Mouse (Mus musculus) stomach, embryonic 16.5 days (tissue): Measurements from ENCODE around the gene Ptch2. TPM values are rescaled to one million over a fixed set of nuclear protein-coding genes. Genes with fewer than 3 reads are reported as not detected.

Experiments
- ATAC-seq: fragments of 200-750 bp; cut with Nextera tagmentation; 2 replicates; pipeline ENCODE4 v1.8.0; 2017; ENCODE audit warnings: moderate number of reproducible peaks, moderate TSS enrichment; ENCODE audit not compliant: insufficient read depth, low FRiP score
- H3K27ac ChIP-seq: fragments of 300-500 bp; sonication (generic); 2 replicates; pipeline ENCODE4 v1.5.1; 2014; ENCODE audit warnings: low read length
- H3K27me3 ChIP-seq: fragments of 300-500 bp; sonication (generic); 2 replicates; pipeline ENCODE4 v1.6.1; 2014; ENCODE audit warnings: low read length, control low read depth, mixed read lengths; ENCODE audit not compliant: control insufficient read depth, insufficient read depth
- H3K36me3 ChIP-seq: fragments of 300-500 bp; sonication (generic); 2 replicates; pipeline ENCODE4 v1.6.1; 2014; ENCODE audit warnings: low read length; ENCODE audit not compliant: control insufficient read depth, insufficient read depth
- H3K4me1 ChIP-seq: fragments of 300-500 bp; sonication (generic); 2 replicates; pipeline ENCODE4 v1.6.1; 2014; ENCODE audit warnings: low read length, control low read depth, mixed read lengths; ENCODE audit not compliant: control insufficient read depth, insufficient read depth
- H3K4me2 ChIP-seq: fragments of 300-500 bp; sonication (generic); 2 replicates; pipeline ENCODE4 v1.6.1; 2014; ENCODE audit warnings: low read depth, low read length, mixed read lengths
- H3K4me3 ChIP-seq: fragments of 300-500 bp; sonication (generic); replicated peaks from 2 replicates; pipeline ENCODE4 v1.5.1; 2014; ENCODE audit warnings: mild to moderate bottlenecking, low read length
- H3K9ac ChIP-seq: fragments of 300-500 bp; sonication (generic); 2 replicates; pipeline ENCODE4 v1.6.1; 2014; ENCODE audit warnings: low read length
- H3K9me3 ChIP-seq: fragments of 300-500 bp; sonication (generic); replicated peaks from 2 replicates; pipeline ENCODE4 v1.6.1; 2016; ENCODE audit warnings: low read length, control low read depth; ENCODE audit not compliant: control insufficient read depth
- WGBS: fragments of 180-500 bp; shearing (Covaris S2); extraction: QIAGEN DNeasy Blood & Tissue Kit; methylation state at CpG from one replicate; pipeline ENCODE4 v1.1.7; 2014; 5-methylcytosine and 5-hydroxymethylcytosine counted together
- polyA plus RNA-seq: library from polyadenylated mRNA; unstranded; fragments of >200 nt; fragmentation: Nextera tagmentation; extraction: Ambion mirVana; gene quantifications from 2 replicates; pipeline ENCODE4 v1.2.1, GENCODE M21; 2015

Gene Ptch2
- polyA plus RNA-seq, 1 experiment from 2014 or later = 7.0 TPM

- Histone ChIP-seq H3K27ac (peak overlapping the region; percentile 80; the same call in 1 of the 2 replicates), H3K4me2 (peak overlapping the region; percentile 67), H3K9me3 (no peaks in the 10 kb centered on the region), H3K4me3 (peak overlapping the region; percentile 61), H3K27me3 (no peaks in the 10 kb centered on the region), H3K4me1 (peaks cover 12% of the 10 kb centered on the region; the same call in 1 of the 2 replicates), H3K9ac (peak overlapping the region; percentile 74), H3K36me3 (no peaks in the 10 kb centered on the region)
- no peak for ATAC-seq
- WGBS = 11% methylated on average over 5 of the region's 5 CpGs
Measured at GRCm38 (mm10) chr4:117096666-117097065, 791 bp downstream of the Ptch2 start.

GRCm38 (mm10) chr4:117097969-117098763 is 2.3 kb downstream of the Ptch2 start:
- peak; percentile 55; the same call in 1 of the 2 replicates for ATAC-seq
- peak overlapping the region; percentile 61; the same call in 1 of the 2 replicates for H3K4me3 ChIP-seq

GRCm38 (mm10) chr4:117098764-117099036 is 2.8 kb downstream of the Ptch2 start:
- Histone ChIP-seq H3K4me3 (no peak overlapping the region), H3K36me3 (no peaks in the 10 kb centered on the region), H3K9me3 (no peaks in the 10 kb centered on the region), H3K4me2 (peak overlapping the region; percentile 67; the same call in 1 of the 2 replicates), H3K9ac (no peak overlapping the region), H3K4me1 (peaks cover 12% of the 10 kb centered on the region; the same call in 1 of the 2 replicates), H3K27ac (peak overlapping the region; percentile 67), H3K27me3 (no peaks in the 10 kb centered on the region)
- ATAC-seq = no peak
- 48% methylated on average over 2 of the region's 2 CpGs for WGBS

More at GRCm38 (mm10) chr4:117097969-117098763, 2.3 kb downstream of the Ptch2 start:
- no peak overlapping the region for H3K9ac ChIP-seq
- H3K36me3 ChIP-seq = no peaks in the 10 kb centered on the region
- no peaks in the 10 kb centered on the region for H3K27me3 ChIP-seq
- peaks cover 12% of the 10 kb centered on the region; the same call in 1 of the 2 replicates for H3K4me1 ChIP-seq
- H3K9me3 ChIP-seq = no peaks in the 10 kb centered on the region
- peak overlapping the region; percentile 67 for H3K27ac ChIP-seq
- peak overlapping the region; percentile 67 for H3K4me2 ChIP-seq
- WGBS = 45% methylated on average over 8 of the region's 8 CpGs

GRCm38 (mm10) chr4:117100036-117100435 is 4.2 kb downstream of the Ptch2 start:
- Histone ChIP-seq H3K27ac (no peak overlapping the region), H3K4me2 (no peak overlapping the region), H3K9ac (no peak overlapping the region), H3K36me3 (no peaks in the 10 kb centered on the region), H3K4me3 (no peak overlapping the region), H3K4me1 (peaks cover 8% of the 10 kb centered on the region; the same call in 1 of the 2 replicates), H3K27me3 (no peaks in the 10 kb centered on the region), H3K9me3 (no peaks in the 10 kb centered on the region)
- WGBS = 79% methylated on average over 4 of the region's 4 CpGs
- no peak for ATAC-seq

GRCm38 (mm10) chr4:117101218-117101617 is 5.3 kb downstream of the Ptch2 start:
- H3K27me3 ChIP-seq = no peaks in the 10 kb centered on the region
- 48% methylated on average over 7 of the region's 7 CpGs for WGBS

GRCm38 (mm10) chr4:117104672-117105071 is 8.8 kb downstream of the Ptch2 start:
- no peaks in the 10 kb centered on the region for H3K4me1 ChIP-seq
- H3K4me2 ChIP-seq = no peak overlapping the region
- WGBS = 82% methylated on average over 10 of the region's 10 CpGs
- no peak overlapping the region for H3K9ac ChIP-seq
- H3K4me3 ChIP-seq = no peak overlapping the region
- H3K27me3 ChIP-seq = no peaks in the 10 kb centered on the region
- no peak overlapping the region for H3K27ac ChIP-seq
- H3K9me3 ChIP-seq = no peaks in the 10 kb centered on the region
- H3K36me3 ChIP-seq = peaks cover 3% of the 10 kb centered on the region; the same call in 1 of the 2 replicates
- no peak for ATAC-seq

More at GRCm38 (mm10) chr4:117101218-117101617, 5.3 kb downstream of the Ptch2 start:
- peaks cover 7% of the 10 kb centered on the region; the same call in 1 of the 2 replicates for H3K4me1 ChIP-seq
- no peaks in the 10 kb centered on the region for H3K9me3 ChIP-seq
- no peak overlapping the region for H3K9ac ChIP-seq
- H3K4me3 ChIP-seq = no peak overlapping the region
- H3K36me3 ChIP-seq = no peaks in the 10 kb centered on the region
- no peak overlapping the region for H3K27ac ChIP-seq
- no peak for ATAC-seq
- H3K4me2 ChIP-seq = no peak overlapping the region

- H3K9me3 ChIP-seq = no peaks in the 10 kb centered on the region
- no peak for ATAC-seq
- no peaks in the 10 kb centered on the region for H3K4me1 ChIP-seq
- H3K36me3 ChIP-seq = peaks cover 3% of the 10 kb centered on the region; the same call in 1 of the 2 replicates
- no peaks in the 10 kb centered on the region for H3K27me3 ChIP-seq
- H3K4me3 ChIP-seq = no peak overlapping the region
- H3K4me2 ChIP-seq = no peak overlapping the region
- H3K27ac ChIP-seq = no peak overlapping the region
- H3K9ac ChIP-seq = no peak overlapping the region
- WGBS = 63% methylated on average over 10 of the region's 10 CpGs
Measured at GRCm38 (mm10) chr4:117105127-117105526, 9.3 kb downstream of the Ptch2 start.

GRCm38 (mm10) chr4:117107813-117108523 is 12.1 kb downstream of the Ptch2 start:
- Histone ChIP-seq H3K9me3 (no peaks in the 10 kb centered on the region), H3K4me2 (no peak overlapping the region), H3K9ac (no peak overlapping the region), H3K27me3 (no peaks in the 10 kb centered on the region), H3K4me1 (no peaks in the 10 kb centered on the region), H3K36me3 (peaks cover 3% of the 10 kb centered on the region; the same call in 1 of the 2 replicates), H3K27ac (no peak overlapping the region), H3K4me3 (no peak overlapping the region)
- no peak for ATAC-seq
- 91% methylated on average over 18 of the region's 18 CpGs for WGBS

- 93% methylated on average over 6 of the region's 6 CpGs for WGBS
- no peak overlapping the region for H3K9ac ChIP-seq
- ATAC-seq = no peak
Measured at GRCm38 (mm10) chr4:117108524-117108849, 12.6 kb downstream of the Ptch2 start.

More at GRCm38 (mm10) chr4:117108524-117108849, 12.6 kb downstream of the Ptch2 start:
- no peaks in the 10 kb centered on the region for H3K9me3 ChIP-seq
- H3K4me2 ChIP-seq = no peak overlapping the region
- no peaks in the 10 kb centered on the region for H3K4me1 ChIP-seq
- H3K36me3 ChIP-seq = peaks cover 3% of the 10 kb centered on the region; the same call in 1 of the 2 replicates
- H3K4me3 ChIP-seq = no peak overlapping the region
- no peaks in the 10 kb centered on the region for H3K27me3 ChIP-seq
- no peak overlapping the region for H3K27ac ChIP-seq
